Mouse (Mus musculus): Measurements from ENCODE around the gene Zdhhc19. TPM values are rescaled to one million over a fixed set of nuclear protein-coding genes. Genes with fewer than 3 reads are reported as not detected.
A peak's percentile ranks its signal among the peaks of the same experiment; 100 is the strongest.

The Zdhhc19 gene
- total RNA-seq, 2 experiments from 2014 or later, result not detected

DNA sequence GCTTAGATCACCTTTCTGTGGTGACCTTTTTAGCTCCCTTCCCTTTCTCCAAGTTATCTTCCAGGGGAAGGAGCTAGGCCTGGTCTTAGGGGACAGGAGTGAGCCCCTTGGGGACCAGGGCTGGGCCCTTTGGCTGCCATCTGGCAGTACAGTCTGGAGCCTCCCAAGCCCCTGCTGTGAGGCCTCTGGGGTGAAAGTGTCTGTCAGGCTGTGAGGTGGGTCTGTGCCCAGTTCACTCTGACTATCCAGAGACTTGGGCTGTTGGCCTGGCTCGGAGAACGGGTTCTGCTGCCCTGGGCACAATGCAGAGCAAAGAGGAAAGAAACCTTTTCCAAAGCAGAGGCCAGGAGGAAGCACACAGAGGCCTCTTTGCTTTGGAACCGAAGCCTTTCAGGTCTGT, 16.9 kb downstream of the Zdhhc19 start:
- peak; percentile 31 for DNase-seq
- intact Hi-C loops (cut with DNase I), result no loop called here

DNA sequence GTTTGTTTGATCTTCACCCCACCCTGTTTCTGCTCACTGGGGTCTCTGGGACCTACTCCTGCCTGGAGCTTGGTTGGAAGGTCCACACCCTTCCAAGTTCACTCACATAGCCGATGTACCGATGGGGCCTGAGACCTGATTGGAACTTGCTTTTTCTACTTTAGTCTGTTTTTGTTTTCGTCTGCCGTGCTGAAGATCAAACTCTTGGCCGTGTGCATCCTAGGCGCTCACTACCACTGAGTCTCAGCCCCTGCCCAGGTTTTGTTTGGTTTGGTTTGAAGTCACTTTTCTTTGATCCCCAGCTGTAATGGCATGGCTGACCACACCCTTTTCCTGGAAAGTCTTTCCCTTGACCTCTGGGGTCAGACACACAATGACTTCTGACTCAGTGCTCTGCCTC, 17.3 kb downstream of the Zdhhc19 start:
- DNase-seq, result no peak
- intact Hi-C loops (cut with DNase I), result no loop called here

DNA sequence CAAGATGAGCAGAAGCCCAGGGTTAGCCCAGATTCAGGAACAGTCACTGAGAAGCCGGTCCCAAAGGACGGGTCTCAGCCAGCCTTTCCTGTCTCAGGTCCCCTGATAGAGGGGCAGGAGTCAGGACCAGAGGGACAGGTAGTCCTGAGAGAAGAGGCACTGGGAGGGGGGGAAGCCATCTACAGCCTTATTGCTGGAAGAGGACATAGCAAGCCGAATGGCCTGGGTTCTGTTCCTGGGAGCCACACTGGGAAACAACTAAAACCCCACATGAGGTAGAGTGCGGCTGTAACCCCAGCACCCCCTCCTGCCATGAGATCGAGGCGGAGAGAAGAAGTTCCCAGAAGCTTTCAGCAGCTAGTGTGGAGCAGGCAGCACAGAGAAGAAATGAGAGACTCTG, 17.9 kb downstream of the Zdhhc19 start:
- no peak for DNase-seq
- intact Hi-C loops (cut with DNase I), result no loop called here

DNA sequence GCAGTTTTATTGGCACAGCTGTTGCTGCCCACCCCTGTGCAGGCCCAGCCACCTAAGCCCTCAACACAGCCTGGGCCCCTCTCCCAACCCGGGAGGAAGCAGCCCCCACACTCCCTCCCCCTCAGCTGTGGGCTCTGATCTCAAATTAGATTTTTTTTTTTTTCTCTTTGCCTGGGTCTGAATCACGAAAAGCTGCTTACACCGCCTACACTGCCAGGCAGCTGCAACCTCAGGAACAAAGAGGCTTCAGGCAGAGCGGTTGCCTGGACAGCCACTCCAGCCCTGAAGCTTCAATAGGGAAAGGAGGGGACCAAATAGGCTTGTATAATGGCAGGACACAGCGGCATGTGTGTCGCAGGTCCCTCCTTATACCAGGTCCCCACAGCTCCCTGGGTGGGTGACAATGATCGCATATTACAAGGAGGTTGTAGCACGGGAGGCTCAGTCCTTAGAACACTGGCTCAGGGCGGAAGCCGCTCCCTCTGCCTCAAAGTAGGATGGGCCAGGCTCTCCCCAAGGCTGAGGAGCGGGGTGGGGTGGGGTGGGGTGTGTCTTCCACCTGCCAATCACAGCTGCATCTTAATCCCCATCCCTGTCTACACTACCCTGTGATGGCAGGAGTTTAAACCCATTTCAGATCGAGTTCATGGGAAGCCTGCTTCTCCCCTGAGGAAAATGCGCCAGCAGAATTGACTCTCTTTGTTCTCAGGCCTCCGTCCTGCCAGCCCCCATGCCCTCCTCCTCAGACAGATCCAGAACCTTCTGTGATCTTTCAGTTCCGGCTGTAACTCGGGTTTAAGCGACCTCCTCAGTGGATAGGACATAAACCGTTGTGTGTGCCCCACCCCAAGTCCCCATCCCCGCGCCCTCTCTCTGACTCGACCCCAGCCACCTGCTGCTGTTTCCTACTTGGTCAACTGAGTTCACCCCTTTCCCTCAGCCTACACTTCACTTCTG, 20.2 kb downstream of the Zdhhc19 start:
- intact Hi-C loops (cut with DNase I), result no loop called here
- DNase-seq, result peak; percentile 33

DNA sequence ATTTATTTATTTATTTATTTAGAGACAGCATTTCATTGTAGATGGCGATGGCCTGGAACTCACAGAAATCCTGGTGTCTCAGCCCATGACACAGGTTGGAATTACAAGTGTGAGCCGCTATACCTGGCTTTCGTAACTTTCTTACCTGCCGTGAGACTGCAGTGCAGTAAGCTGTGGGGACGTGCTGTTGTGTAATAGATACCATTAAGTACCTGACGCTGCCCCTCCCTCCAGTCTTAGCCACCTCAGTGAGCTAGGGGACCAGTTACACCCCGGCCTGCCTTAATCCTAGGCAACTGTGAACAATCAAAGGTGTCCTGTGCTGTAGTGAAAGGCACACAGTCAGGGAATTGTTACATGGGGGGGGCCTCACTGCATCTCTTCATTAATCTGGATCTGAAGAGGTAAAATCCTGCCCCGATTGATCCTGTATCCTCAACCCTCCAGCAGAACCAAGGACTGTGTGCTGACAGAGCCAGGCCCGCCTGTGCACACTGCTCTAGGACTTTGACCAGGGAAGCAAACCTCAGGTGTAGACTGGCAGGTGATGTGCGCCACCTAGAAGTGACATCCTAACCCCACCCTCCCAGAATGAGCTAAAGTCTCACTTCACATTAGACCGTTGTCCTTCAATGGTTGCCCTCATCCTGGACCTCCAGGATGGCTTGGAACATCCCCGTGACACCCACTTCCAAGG, 21.9 kb downstream of the Zdhhc19 start:
- intact Hi-C loops (cut with DNase I), result no loop called here
- DNase-seq, result no peak

DNA sequence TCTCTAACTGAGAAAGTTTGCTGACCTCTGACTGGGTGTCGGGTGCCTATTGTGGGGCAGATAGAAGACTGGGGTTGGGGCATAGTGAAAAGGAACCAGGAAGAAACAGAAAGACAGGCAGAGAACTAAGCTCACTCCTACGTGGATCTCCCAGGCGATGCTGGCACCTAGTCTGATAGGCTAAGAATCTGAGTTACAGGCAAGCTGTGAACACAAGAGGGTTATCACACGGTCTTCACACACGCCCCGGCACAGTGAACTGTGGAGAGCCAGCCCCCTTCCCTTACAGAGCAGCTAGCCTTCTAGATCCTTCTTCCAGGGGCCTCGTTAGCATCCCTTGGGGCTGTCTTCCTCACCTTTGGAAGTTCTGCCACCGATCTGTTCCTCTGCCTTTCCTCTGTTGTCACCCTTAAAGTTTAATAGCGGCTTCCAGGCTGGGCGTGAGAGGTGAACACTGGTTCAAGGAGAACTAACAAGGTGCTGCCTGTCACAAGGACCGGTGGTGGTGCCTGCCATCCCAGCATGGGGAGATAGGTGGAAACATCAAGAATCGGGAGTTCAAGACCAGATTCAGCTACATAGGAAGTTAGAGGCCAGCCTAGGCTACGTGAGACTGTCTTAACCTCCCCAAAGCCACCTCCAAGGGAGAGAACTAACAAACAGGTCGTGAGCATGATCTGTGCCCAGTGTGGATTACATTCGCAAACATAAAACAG, 23.7 kb downstream of the Zdhhc19 start:
- no peak for DNase-seq
- intact Hi-C loops (cut with DNase I), result no loop called here

DNA sequence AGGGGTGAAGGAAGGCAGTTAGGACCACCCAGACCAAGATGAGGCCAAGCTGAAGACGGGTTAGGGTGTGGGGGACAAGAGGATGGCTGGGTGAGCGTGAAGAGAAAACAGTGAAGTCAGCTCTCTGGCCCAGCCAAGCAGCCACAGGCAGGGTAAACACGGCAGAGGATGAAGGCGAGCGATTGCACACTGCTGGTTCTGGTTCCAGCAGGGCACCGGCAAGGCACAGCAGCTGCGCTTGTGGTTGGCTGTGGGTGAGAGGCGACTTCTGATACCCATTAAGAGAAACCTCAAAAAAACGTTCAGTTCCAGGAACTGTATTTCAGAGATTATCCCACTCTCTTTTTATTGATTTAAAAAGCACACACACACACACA, 24.3 kb downstream of the Zdhhc19 start:
- DNase-seq, result no peak
- intact Hi-C loops (cut with DNase I), result no loop called here

DNA sequence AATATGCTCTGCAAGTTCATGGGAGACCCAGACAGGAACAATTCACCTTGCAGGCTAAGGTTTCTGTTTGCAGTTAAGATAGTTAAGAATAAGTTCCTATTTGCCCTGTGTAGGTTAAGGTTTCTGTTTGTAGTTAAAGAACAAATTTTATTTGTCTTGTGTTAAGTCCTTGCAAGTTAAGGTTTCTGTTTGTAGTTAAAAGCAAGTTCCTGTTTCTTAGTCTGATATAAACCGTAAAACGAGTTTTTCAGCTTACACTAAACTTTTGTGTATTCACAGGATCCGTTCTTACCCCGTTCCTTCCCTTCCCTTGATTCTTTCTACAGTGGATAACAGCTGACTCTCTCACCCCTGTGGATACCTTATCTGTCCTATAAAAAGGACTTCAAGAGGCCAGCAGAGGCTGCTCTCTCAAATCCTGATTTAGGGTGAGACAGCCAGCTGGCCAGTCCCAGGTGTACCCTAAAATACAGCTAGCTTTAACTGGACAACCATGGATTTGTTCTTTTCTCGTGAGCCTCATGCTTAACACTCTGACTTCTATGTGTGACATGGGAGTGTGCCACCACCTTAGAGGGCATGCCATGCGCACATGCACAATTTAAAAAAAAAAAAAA, 26.6 kb downstream of the Zdhhc19 start:
- intact Hi-C loops (cut with DNase I), result no loop called here
- no peak for DNase-seq

DNA sequence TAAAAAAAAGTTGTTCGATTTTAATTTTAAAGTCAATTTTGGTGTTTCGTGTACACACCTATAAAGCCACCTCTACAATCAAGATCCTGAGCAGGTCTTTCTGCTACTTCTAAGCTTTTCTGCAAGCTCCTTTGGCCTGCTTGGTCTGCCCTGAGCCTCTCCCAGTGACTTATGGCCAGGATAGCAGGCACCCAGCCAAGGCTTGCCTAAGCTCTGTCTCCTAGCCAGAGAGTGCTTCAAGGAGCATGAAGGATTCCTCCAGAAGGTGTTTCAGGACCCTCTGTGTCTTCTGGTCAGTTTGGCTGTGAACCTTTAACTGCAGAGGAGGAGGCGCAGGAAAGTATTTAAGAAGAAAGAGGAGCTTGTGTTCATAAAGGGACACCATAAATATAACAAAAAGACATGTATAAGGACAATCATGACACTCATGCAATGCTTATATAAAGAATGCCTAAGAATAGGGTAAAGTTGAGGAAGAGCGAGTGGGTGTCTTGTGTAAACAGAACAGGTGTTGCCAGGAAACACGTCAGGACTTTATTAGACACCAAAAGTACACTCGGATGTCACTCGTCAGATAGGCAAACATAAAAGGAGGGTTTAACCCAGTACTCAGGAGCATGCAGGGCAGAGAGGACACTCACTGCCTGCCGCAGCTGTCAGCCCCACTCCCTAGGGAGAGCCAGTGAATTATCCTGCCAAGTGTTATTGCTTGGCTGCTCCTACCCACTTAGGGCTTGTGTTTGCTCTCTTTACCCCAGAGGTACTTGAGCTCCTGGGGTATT, 27.6 kb downstream of the Zdhhc19 start:
- intact Hi-C loops (cut with DNase I), result no loop called here
- DNase-seq, result peak; percentile 80

DNA sequence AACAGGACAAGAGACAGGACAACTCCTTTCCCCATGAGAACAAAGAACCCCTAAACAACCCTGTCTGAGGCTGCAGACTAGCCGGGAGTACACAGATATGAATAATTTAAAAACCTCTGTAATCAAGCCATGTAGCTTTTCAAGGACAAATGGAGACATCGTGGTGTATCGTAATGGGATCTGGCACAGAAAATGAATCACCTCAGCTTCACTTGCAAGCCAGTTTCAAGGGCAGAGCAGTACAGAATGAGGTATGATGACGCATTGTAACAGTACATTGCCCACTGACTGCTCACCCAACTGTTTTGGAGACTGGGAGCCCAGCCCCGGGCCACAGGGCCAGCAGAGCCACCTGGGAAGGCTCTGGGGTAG, 28.2 kb downstream of the Zdhhc19 start:
- no peak for DNase-seq
- intact Hi-C loops (cut with DNase I), result no loop called here

DNA sequence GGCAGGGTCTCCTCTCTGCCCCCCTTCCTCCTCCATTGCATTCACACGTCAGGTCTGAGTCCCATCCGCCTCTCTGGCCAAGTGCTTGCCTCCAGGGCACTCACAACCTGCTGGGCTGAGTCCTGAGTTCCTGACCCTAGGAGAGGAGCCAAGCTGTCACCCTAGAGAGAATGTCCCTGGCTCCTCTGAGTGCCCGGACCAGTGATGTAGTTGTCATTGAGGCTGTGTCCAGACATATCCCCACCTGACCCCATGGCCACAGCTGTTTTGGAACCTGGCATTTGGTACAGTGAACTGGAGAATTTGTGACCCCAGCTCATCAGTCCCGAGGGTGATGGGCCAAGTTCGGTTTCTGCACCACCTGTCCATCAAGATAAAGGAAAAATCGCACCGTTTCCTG, 30.8 kb downstream of the Zdhhc19 start:
- intact Hi-C loops (cut with DNase I), result no loop called here

DNA sequence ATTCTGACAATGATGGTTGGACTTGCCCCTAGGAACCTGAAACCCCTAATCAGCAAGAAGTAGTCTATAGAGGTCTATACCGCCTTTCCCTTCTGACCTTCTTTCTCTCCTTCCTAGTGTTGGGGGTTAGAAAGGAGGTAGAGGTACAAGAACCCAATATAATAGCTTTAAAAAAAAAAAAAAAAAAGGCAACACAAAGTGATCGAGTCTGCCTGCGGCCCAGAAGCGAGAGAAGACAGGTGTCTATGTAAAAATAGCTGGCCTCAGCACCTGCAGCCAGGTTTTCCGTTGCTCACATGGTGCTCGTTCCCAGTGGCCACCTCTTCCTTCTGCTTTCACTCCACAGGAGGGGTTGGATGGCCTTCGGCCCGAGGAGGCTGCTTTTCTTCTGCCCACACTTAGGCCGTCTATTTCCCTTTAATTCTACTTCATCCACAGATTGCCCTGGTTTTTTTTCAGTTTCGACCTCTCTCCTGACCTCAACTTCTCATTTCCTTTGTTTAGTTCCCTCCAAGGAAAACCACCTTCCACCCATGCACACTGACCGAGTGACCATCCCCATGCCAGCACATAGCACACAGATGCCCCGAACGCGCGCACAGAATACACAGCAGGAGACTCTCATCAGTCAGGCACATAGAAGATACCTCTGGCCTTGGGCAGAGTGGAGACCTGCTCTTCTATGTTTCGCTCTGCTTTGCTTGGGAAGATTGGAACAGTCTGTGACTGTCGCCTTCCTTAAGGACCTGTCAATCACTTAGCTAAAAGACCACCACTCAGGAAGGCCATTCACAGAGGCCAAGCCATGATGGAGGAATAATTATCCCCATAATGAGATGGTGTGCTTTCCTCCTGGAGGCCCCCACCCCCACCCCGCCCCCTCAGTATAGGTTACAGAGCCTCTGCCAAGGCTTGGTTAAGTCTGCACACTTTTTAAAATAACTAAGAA, 37.1 kb downstream of the Zdhhc19 start:
- intact Hi-C loops (cut with DNase I), result no loop called here
- DNase-seq, result no peak

More for the DNA sequence above, 30.8 kb downstream of the Zdhhc19 start:
- DNase-seq, result no peak

DNA sequence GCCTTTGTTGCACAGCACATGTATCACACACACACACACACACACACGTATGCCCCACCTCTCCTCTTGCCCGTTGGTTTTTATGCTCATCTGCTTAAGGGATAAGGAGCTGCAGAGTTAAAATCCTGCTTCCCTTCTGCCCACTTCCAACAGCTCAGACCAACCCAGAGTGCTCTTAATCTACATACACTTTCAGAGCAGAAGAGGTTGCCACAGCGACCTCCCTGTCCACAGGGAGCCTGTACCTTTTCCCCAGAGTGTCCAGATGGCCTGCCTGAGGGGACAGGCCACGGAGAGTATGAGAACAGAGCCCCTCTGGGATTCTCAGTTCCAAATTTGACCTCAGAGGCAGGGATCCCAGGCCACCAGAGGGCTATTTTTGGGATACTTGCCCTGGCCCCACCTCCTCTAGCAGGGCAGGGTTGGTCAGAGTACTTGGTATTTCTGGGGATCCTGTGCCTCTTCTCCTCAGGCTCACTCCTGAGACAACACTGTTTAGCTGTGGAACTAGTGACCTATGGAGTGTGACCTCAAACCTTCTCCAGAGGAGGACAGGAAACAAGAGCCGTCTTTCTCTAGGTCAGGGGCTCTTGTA, 39.2 kb downstream of the Zdhhc19 start:
- DNase-seq, result no peak
- intact Hi-C loops (cut with DNase I), result no loop called here

DNA sequence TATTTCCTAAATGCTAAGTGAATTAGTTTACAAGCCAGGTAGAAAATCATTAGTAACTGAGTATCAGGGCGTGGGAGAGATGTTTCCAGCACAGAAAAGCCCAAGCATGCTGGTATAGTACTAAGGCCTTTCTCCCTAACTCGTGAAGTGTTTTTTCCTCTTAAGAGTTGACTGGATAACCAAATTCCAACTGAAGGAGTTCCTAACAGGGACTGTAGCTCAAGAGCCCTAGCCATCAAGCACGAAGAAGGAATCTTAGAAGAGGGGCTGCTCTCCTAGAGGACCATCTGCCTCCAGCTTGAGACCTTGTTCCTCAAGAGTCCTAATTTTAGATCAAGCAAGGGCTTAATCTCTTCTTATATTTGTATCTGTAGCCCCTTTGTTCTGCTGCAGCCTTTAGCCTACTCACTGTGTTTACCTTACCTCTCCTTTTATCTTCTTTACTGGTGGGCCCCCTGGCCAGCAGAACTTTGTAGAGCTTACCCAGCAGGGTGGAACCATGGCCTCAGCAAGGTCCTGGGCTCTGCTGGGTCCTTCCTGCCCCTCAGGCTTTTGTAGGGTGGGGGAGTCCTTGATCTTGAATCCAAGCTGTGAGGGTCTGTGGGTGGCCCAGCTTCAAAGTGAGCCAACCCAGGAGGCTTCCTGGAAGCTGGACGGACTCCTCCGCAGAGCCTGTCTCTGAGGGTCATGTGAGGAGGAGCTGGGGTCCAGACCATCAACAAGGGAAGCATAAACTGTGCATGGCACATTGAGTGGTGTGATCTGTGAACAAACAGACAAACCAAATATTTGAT, 42.0 kb downstream of the Zdhhc19 start:
- no peak for DNase-seq
- intact Hi-C loops (cut with DNase I), result no loop called here

DNA sequence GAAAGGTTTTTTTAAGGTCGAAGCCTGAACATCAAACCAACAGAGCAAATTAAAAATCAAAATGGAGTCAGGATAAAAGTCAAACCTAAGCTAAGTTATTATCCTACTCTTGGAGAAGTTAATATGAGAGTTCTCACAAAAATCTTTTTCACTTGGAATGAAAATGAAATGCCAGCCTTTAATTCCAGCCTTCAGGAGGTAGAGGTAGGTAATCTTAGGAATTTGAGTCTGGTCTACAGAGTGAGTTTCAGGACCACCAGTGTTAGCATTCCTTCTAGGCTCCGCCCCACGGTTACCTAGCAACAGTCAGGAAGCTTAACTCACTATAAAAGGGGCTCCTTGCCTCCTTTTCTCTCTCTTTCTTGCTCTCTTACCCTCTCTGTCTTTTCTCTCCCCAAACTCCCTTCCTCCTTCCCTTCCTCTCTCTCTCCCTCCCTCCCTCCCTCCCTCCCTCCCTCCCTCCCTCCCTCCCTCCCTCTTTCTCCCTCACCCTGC, 42.7 kb downstream of the Zdhhc19 start:
- intact Hi-C loops (cut with DNase I), result no loop called here
- no peak for DNase-seq

DNA sequence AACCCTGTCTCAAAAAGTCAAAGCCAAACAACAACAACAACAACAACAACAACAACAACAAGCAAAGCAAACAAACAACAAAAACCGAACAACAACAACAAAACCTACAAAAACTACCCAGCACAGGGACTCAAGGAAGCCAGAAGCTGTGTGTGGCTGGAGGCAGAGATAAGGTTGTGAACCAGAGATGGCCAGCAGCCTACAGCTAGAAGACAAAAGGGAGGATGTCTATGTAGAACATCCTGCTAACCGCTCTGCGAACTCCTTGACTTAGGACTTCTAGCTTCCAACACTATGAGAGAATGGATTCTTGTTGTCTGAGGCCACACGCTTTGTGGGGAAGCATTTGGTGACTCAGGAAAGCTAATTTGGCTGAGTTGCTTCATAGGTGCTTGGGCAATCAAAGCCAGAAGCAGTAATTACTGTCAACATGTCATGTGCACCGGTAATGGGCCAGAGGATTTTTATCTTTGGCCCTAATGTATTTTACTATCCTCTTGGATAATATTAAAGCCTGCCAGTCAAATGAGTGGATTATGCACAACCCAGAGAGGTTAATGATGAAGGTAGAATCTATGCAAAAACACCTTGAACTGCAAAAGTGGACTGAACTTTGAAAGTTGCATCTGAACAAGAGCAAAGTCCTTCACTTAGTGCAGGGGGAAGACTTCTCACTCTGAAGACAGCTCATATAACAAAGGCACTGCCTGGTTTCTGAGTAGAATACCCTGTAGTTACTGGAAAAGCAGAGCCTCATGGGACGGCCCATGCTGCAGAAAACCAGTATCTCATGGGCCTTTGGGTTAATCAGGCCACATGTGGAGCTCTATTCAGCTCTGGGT, 45.5 kb downstream of the Zdhhc19 start:
- intact Hi-C loops (cut with DNase I), result no loop called here
- DNase-seq, result no peak

DNA sequence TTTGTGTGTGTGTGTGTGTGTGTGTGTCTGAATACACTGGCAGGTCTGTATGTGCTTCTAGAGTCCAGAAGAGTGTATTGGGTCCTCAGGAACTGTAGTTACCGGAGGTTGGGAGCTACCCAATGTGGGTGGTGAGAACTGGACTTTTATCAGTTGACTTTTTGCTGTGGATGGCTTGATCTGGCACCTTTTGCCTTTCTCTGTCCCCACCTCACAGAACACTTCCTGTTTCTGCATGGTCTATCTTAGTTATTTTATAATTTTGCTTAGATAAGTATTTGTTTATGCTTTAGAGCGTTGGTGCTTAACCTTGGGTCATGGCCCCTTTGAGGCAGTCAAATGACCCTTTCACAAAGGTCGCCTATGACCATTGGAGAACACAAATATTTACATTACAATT, 47.4 kb downstream of the Zdhhc19 start:
- no peak for DNase-seq
- intact Hi-C loops (cut with DNase I), result no loop called here

Data from left cerebral cortex, postnatal 4 days (tissue).